8 mouse cellular contexts compared by ENCODE assay signal in genomic region chr11:75147106-75147845, GRCm38 (mm10). TPM values are rescaled to one million over a fixed set of nuclear protein-coding genes. Genes with fewer than 3 reads are reported as not detected.
A peak's percentile ranks its signal among the peaks of the same experiment; 100 is the strongest.
DNase-seq lines count a peak whose midpoint lies in the region; ATAC-seq and TF ChIP-seq lines count a peak whose summit lies in the region.

No protein-coding gene starts in this region.

- no peak for DNase-seq in layer of hippocampus, adult 2 months (ENCODE audit: low spot score in 2 of 2)
- DNase-seq in layer of hippocampus, adult 18-20 months (ENCODE audit: low spot score in 2 of 2) = no peak
- peak; percentile 67 for DNase-seq in embryonic facial prominence, embryonic 10.5 days (ENCODE audit: low spot score)
- DNase-seq in liver, postnatal 0 days = no peak
- DNase-seq in cerebellum, adult 11-12 months = no peak
- DNase-seq in urinary bladder, postnatal 10 days (ENCODE audit: low spot score) = no peak

- peak; percentile 83 for ATAC-seq in hindbrain, embryonic 12.5 days (ENCODE audit: low FRiP score)
- ATAC-seq in liver, postnatal 0 days = 0 out of 2 replicates have a peak, but pooled peaks have one; percentile 19
- no peak for ATAC-seq in CD4-positive, CD25-positive, alpha-beta regulatory T cell, adult 4 months

- peaks cover 71% of the 10 kb centered on the region for H3K36me3 ChIP-seq in embryonic facial prominence, embryonic 10.5 days (replicated peaks)
- peaks cover 34% of the 10 kb centered on the region for H3K36me3 ChIP-seq in hindbrain, embryonic 12.5 days
- peaks cover 20% of the 10 kb centered on the region; the same call in 1 of the 2 replicates for H3K36me3 ChIP-seq in liver, postnatal 0 days (replicated peaks; ENCODE audit: insufficient read depth, low read length)

- TF ChIP-seq CTCF in layer of hippocampus, adult 2 months (conservative IDR thresholded peaks at IDR 0.05) = no peak
- TF ChIP-seq CTCF in liver, postnatal 0 days (IDR thresholded peaks at IDR 0.05; ENCODE audit: low read depth) = no peak

- peaks cover 32% of the 10 kb centered on the region for H3K4me1 ChIP-seq in embryonic facial prominence, embryonic 10.5 days
- H3K4me1 ChIP-seq in hindbrain, embryonic 12.5 days = peaks cover 20% of the 10 kb centered on the region
- peaks cover 14% of the 10 kb centered on the region for H3K4me1 ChIP-seq in liver, postnatal 0 days (ENCODE audit: insufficient read depth)

- WGBS in embryonic facial prominence, embryonic 10.5 days = 49% methylated on average over 11 of the region's 11 CpGs
- 47% methylated on average over 11 of the region's 11 CpGs for WGBS in hindbrain, embryonic 12.5 days
- 47% methylated on average over 11 of the region's 11 CpGs for WGBS in liver, postnatal 0 days (ENCODE audit: insufficient replicate concordance)

- H3K4me3 ChIP-seq in layer of hippocampus, adult 2 months = no peak overlapping the region
- no peak overlapping the region for H3K4me3 ChIP-seq in embryonic facial prominence, embryonic 10.5 days
- H3K4me3 ChIP-seq in hindbrain, embryonic 12.5 days = no peak overlapping the region
- no peak overlapping the region for H3K4me3 ChIP-seq in liver, postnatal 0 days (ENCODE audit: low read depth, low read length)

- no peaks in the 10 kb centered on the region for H3K9me3 ChIP-seq in embryonic facial prominence, embryonic 10.5 days
- no peaks in the 10 kb centered on the region for H3K9me3 ChIP-seq in hindbrain, embryonic 12.5 days (replicated peaks)
- H3K9me3 ChIP-seq in liver, postnatal 0 days (ENCODE audit: low read length) = no peaks in the 10 kb centered on the region

- H3K27ac ChIP-seq in layer of hippocampus, adult 2 months = peak overlapping the region; percentile 68
- H3K27ac ChIP-seq in embryonic facial prominence, embryonic 10.5 days (replicated peaks) = peak overlapping the region; percentile 80
- peak overlapping the region; percentile 82 for H3K27ac ChIP-seq in hindbrain, embryonic 12.5 days
- H3K27ac ChIP-seq in liver, postnatal 0 days (ENCODE audit: low read depth) = 0 out of 2 replicates have a peak overlapping the region, but pooled peaks have one; percentile 0

- no peak overlapping the region for H3K4me2 ChIP-seq in hindbrain, embryonic 12.5 days (replicated peaks)
- no peak overlapping the region for H3K4me2 ChIP-seq in liver, postnatal 0 days (ENCODE audit: low read depth, low read length)

- H3K9ac ChIP-seq in hindbrain, embryonic 12.5 days = 0 out of 2 replicates have a peak overlapping the region, but pooled peaks have one; percentile 10
- H3K9ac ChIP-seq in liver, postnatal 0 days (replicated peaks) = no peak overlapping the region

- H3K27me3 ChIP-seq in embryonic facial prominence, embryonic 10.5 days (replicated peaks; ENCODE audit: low read depth, poor library complexity, severe bottlenecking) = no peaks in the 10 kb centered on the region
- H3K27me3 ChIP-seq in hindbrain, embryonic 12.5 days = no peaks in the 10 kb centered on the region
- H3K27me3 ChIP-seq in liver, postnatal 0 days (ENCODE audit: insufficient read depth, low read length) = no peaks in the 10 kb centered on the region

- no peak for TF ChIP-seq EP300 in liver, postnatal 0 days (IDR thresholded peaks at IDR 0.05; ENCODE audit: low read depth)

RNA-seq across cellular contexts. Expression of gene Hic1, which starts 22.0 kb away (rescaled TPM):
- total RNA-seq in layer of hippocampus, adult 2 months (2021) = 1 to 10 TPM; 3.8 to 3.9 TPM
- total RNA-seq in layer of hippocampus, adult 18-20 months (2021) = 1 to 10 TPM; 2.7 to 3.3 TPM
- polyA plus RNA-seq in embryonic facial prominence, embryonic 10.5 days (2016; fragmentation: Nextera tagmentation; extraction: Ambion mirVana) = 0.23 and 1.3 TPM in 2 replicates
- 11.3 and 15.8 TPM in 2 replicates for polyA plus RNA-seq in hindbrain, embryonic 12.5 days (2016; fragmentation: Nextera tagmentation; extraction: Ambion mirVana)
- 1.1 and 1.5 TPM in 2 replicates for polyA plus RNA-seq in liver, postnatal 0 days (2015; fragmentation: Nextera tagmentation; extraction: Ambion mirVana)
- under 1 TPM in 1 of 2 experiments, not detected in 1; 0.36 TPM for polyA plus RNA-seq in CD4-positive, CD25-positive, alpha-beta regulatory T cell, adult 4 months (2017; shearing (Covaris generic))

RNA-seq across cellular contexts. Expression of gene Ovca2, which starts 31.4 kb away (rescaled TPM):
- 10 to 100 TPM; 19.3 to 22.4 TPM for total RNA-seq in layer of hippocampus, adult 2 months (2021)
- 10 to 100 TPM; 18.3 to 20.5 TPM for total RNA-seq in layer of hippocampus, adult 18-20 months (2021)
- polyA plus RNA-seq in embryonic facial prominence, embryonic 10.5 days (2016; fragmentation: Nextera tagmentation; extraction: Ambion mirVana) = 35.4 and 36.7 TPM in 2 replicates
- polyA plus RNA-seq in hindbrain, embryonic 12.5 days (2016; fragmentation: Nextera tagmentation; extraction: Ambion mirVana) = 23.8 and 24.5 TPM in 2 replicates
- polyA plus RNA-seq in liver, postnatal 0 days (2015; fragmentation: Nextera tagmentation; extraction: Ambion mirVana) = 12.4 and 13.6 TPM in 2 replicates
- 10 to 100 TPM; 19.2 to 29.4 TPM for polyA plus RNA-seq in CD4-positive, CD25-positive, alpha-beta regulatory T cell, adult 4 months (2017; shearing (Covaris generic))

RNA-seq across cellular contexts. Expression of gene Dph1, which starts 43.8 kb away (rescaled TPM):
- 10 to 100 TPM; 30.7 to 31.4 TPM for total RNA-seq in layer of hippocampus, adult 2 months (2021)
- total RNA-seq in layer of hippocampus, adult 18-20 months (2021) = 10 to 100 TPM; 33.2 to 33.9 TPM
- polyA plus RNA-seq in embryonic facial prominence, embryonic 10.5 days (2016; fragmentation: Nextera tagmentation; extraction: Ambion mirVana) = 24.9 and 29.2 TPM in 2 replicates
- 14.8 and 18.6 TPM in 2 replicates for polyA plus RNA-seq in hindbrain, embryonic 12.5 days (2016; fragmentation: Nextera tagmentation; extraction: Ambion mirVana)
- polyA plus RNA-seq in liver, postnatal 0 days (2015; fragmentation: Nextera tagmentation; extraction: Ambion mirVana) = 10.9 and 13.0 TPM in 2 replicates
- polyA plus RNA-seq in CD4-positive, CD25-positive, alpha-beta regulatory T cell, adult 4 months (2017; shearing (Covaris generic)) = 10 to 100 TPM; 11.0 to 20.6 TPM

RNA-seq across cellular contexts. Expression of gene Rtn4rl1, which starts 46.3 kb away (rescaled TPM):
- total RNA-seq in layer of hippocampus, adult 2 months (2021) = 100 to 1,000 TPM; 104 to 110 TPM
- total RNA-seq in layer of hippocampus, adult 18-20 months (2021) = 100 to 1,000 TPM; 109 to 117 TPM
- polyA plus RNA-seq in embryonic facial prominence, embryonic 10.5 days (2016; fragmentation: Nextera tagmentation; extraction: Ambion mirVana) = 1.5 and 2.1 TPM in 2 replicates
- 5.1 and 5.8 TPM in 2 replicates for polyA plus RNA-seq in hindbrain, embryonic 12.5 days (2016; fragmentation: Nextera tagmentation; extraction: Ambion mirVana)
- polyA plus RNA-seq in liver, postnatal 0 days (2015; fragmentation: Nextera tagmentation; extraction: Ambion mirVana) = 1.5 and 2.0 TPM in 2 replicates
- polyA plus RNA-seq in CD4-positive, CD25-positive, alpha-beta regulatory T cell, adult 4 months (2017; shearing (Covaris generic)) = 1 to 10 TPM; 1.5 to 1.8 TPM

Comparison
In these comparisons a context has a peak if more than half of its experiments do, and no peak if none do; other contexts are left out.
1. H3K27ac ChIP-seq: peak in every context shown above with its lines; median percentile 82 in hindbrain, embryonic 12.5 days; 80 in embryonic facial prominence, embryonic 10.5 days; 68 in layer of hippocampus, adult 2 months; 0 in liver, postnatal 0 days.